Mouse (Mus musculus): ENCODE measurements around the gene Nmnat3.

GRCm38 (mm10) chr9:98433021-98433420, 145.8 kb downstream of the Nmnat3 start:
- TF ChIP-seq POLR2A (IDR thresholded peaks at IDR 0.05; ENCODE audit: insufficient read depth, low read depth, low read length) (no peak), CTCF (IDR thresholded peaks at IDR 0.05; ENCODE audit: insufficient read depth, low read depth, low read length) (no peak)

Data from olfactory bulb, adult 2 months (tissue).